Mouse (Mus musculus): ENCODE measurements at regions not wholly inside any gene's neighbourhood (a gene's known extent, or its start where the extent isn't known, plus 50 kb on each side); places are given as distances from the start of the nearest gene placed in this dataset.

DNA sequence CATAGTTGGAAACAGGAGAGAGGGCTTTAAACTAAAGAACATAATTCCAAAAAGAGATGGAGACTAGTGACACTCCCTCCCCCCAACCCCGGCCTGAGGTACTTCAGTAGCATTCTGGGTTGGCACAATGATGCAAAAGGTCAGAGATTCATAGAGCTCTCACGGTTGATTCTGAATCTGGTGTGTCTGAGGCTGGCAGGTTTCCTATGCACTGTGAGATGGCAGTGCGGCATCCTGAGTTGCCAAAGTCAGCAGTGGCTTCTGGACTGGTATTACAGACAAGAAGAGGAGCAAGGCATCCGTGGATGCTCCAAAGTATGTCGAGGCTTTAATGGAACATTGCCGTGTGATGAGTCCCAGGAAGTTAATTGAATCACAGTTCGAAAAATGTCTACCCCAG, 2791.8 kb upstream of the Gm7489 start:
- no peak for DNase-seq (ENCODE audit: extremely low read depth, insufficient read length, low spot score)

DNA sequence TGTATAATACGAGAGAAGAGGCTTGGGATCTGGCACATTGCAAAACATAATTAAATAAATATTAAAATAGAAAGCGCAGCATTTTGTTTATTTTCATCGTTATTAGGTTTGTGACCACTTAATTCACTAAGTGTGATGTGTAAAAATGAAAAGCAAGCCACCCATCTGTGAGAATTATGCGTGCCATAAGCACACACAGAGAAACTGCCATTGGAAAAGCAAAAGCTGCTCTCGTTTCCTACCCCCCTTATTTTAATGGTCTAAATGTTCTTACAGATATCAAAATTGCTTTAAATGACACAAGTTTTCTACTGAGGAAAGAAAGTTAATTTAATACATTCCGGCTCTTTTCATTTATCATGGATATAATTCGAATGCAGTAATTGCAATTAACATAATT, 2780.8 kb upstream of the Gm7489 start:
- DNase-seq (ENCODE audit: extremely low read depth, insufficient read length, low spot score): no peak

DNA sequence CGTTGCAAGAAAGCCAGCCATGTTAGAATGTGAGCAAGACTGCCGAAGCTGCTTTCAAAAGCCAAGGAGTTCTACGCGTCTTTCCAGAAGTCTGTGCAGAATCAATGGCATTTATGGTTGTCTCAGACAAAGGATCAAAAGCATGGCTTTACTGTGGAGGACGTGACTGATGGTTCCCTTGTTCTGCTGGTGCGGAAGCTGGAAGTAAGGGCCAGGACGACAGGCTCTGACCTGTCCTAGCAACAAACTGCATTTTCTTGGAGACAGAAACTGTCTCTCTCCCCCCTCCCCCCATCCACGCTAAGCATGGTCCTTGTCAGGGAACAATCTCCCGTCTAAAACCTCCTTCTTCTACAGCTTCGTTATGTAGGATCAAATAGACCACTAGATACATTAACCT, 2780.3 kb upstream of the Gm7489 start:
- DNase-seq (ENCODE audit: extremely low read depth, insufficient read length, low spot score): no peak

DNA sequence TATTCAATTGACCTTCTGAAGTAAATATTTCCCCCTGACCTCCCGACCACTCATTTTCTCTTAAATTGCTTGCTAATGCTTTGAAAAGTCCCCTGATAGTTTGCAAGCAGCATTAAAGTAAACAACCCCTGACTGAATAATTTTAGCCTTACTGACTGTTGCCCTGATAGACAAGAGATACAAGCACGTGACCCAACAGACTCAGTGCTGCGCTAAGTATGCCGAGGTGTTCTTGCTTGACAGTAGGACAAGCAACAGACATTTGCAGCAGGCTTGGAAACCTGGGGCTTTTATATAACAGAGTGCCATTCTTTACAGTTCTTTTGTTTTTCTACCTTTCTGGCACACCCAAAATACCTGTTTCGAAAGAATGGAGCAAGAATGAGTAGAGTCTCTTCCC, 2779.9 kb upstream of the Gm7489 start:
- DNase-seq (ENCODE audit: extremely low read depth, insufficient read length, low spot score): no peak

DNA sequence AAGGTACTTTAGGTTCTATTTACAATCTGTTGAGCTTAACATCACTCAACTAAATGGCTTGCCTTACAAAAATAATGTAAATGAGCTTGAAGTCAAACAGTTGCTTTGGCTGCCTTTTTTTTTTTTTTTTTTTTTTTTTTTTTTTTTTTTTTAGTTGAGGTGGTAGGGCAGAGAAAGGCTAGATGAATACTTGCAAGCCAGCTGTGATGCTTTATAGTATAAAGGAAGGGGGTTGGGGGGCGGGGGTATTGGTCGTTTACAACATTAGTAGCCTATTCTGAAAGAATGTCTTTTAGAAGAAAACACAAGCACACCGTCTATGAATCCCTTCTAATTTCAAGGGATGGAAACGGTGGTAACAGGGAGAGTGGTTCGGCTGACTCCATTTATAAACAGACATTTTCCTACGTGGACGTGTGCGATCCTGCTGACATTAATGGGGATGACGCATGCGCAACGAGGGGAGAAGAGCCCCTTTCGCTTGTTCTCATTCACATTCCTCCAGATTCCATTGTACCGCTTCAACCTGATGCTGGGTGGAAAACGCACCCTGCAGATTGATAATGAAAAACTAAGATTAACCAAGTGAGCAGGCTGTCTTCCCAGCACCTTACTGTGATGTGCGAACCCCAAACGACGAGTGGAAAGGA, 2779.2 kb upstream of the Gm7489 start:
- no peak for DNase-seq (ENCODE audit: extremely low read depth, insufficient read length, low spot score)

DNA sequence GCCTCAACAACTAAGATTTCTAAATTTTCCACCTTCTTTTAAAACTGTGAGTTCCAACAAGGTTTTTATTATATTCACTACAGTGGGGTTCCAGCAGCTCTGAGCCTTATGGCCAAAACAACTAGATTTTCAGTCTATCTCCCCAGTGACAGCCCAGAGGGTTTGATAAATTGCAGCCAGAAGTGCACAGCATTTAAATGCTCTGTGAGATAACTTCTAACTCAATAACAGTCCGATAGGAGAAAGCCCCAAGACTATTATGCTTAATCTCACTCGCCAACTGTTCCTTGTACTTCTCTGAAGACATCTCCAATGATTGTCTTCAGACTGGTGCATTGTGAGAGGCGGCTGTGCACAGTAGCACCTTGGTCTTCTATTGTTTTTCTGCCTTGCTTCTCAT, 2774.5 kb upstream of the Gm7489 start:
- no peak for DNase-seq (ENCODE audit: extremely low read depth, insufficient read length, low spot score)

DNA sequence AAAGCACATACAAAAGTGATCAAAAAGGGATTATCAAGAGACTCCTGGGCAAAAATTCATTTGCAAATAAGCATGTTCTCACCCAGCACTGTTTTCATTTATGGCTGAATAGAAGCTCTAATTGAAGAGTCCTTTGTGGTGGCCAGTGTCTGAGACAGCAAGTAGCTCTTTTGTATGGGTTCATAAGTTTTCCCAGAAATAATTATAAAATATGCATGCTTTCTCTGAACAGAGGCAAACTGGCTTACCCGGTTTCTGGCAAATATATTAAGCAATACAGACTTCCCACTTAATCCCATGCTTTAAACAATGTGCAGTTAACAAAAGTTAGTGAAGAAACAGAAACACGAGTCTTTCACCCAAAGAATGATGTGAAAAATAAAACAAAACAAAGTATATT, 2758.8 kb upstream of the Gm7489 start:
- DNase-seq (ENCODE audit: extremely low read depth, insufficient read length, low spot score): no peak

DNA sequence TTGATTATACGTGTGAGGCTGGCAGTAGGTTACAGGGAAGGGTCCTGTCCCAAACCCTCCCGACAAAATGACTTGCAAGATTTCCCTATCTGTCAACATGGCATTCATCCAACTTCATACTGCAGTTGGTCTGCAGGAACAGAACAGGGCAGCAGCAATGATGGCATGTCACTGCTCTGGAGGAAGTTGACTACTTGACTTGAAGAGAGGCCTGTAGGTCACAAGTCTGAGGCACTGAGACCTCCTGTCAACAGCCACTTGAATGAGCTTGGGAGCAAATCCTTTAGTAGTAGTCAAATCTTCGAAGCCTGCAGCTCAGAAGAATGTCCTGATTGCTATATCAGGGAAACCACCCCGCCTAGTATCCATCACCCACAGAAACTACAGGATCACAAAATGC, 2753.7 kb upstream of the Gm7489 start:
- DNase-seq (ENCODE audit: extremely low read depth, insufficient read length, low spot score): no peak

DNA sequence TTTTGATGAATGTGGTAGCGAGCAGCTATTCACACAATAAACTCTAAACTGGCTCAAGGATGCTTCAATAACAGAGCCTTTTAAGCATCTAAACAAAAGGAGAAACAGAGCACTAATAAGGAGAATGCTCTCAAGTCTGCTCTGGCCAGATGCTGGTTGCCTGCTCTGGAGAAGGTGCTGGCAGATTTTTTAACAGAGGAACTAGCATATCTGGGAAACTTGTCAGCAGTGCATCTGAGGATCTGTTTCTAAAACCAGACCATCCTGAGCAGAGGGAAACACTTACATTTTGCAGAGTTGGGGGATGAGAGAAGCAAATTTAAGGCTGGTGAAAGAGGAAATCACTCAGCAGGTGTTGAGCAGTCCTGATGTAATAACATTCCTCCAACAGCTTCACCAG, 2748.6 kb upstream of the Gm7489 start:
- DNase-seq (ENCODE audit: extremely low read depth, insufficient read length, low spot score): no peak

DNA sequence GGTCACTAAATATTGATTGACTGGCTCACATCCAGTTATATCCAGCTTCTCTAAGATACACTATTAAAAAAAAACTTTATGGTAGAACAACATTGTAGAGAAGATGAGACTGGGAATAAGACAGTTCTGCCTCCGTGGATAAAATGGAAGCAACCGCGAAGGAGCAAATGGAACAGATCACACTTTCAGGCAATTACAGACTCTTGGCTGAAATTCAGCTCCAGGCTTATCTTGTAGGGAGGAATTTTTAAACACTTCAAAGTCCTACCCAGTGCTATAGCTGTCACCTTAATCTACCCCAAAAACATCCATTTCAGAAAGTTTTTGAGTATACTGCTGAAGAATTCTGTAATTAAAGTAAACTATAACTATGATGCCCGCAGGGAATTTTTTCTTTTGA, 2745.2 kb upstream of the Gm7489 start:
- DNase-seq (ENCODE audit: extremely low read depth, insufficient read length, low spot score): no peak

DNA sequence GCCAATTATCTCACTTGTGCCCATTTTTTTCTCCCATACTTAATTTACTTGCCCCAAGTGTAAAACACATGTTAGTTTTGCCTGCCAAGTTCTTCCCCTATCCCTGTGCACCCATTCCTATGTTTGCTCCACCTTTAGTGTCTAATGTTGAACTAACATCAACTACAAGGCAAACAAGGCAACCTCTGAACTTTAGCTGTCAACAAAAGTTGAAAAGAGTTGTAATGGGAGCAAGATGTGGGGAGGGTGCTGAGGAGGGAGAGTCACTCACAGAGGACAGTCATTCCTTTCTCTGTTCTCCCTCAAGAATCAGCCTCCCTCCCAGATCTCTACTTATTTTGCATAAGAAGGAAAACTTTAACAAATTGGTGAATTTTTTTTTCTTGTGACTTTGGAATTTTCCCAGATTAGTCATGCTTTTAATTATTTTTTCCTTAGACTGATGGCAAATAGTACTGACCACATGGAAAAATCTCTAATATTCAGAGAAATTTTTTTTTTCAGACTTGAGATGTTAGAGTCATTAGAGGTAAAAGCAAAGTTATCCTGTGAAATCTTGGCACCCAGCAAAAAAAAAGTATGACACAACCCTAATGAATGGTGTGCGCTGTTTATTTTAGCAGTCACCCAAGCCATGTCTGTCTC, 2710.6 kb upstream of the Gm7489 start:
- DNase-seq (ENCODE audit: extremely low read depth, insufficient read length, low spot score): peak; percentile 41

DNA sequence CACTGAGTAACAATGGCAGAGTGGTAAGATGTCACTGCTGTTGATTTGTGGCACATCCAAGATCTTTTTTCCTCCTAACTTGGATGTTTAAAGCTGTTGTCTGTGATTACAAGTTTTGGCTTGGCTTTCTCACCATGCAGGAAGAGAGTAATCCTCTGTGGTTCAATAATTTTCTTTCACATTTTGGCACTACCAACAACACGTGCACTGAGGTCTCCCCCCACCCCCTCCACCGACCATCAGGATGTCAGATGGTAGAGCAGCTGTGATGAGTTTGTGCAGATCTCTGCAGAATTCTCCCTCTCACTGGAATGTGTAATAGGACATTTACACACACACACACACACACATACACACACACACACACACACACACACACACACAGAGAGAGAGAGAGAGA, 2708.2 kb upstream of the Gm7489 start:
- DNase-seq (ENCODE audit: extremely low read depth, insufficient read length, low spot score): no peak

DNA sequence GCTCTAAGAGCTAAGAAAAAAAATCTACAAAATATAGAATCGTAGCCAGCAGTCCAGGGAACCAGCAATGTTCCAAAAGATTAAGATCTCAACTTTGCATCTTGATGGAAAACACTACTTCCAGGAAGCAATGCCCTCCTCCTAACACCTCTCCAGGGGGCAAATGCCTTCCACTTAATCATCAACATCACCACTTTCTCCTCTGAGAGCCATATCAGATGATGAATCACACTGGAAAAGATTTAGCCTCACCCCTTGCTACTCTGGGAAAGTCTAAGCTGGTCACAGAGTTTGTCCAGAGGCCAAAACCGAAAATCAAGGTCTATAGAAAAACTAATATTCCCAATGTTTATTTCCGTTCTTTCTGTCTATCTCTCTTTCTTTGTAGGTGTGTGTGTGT, 2695.6 kb upstream of the Gm7489 start:
- no peak for DNase-seq (ENCODE audit: extremely low read depth, insufficient read length, low spot score)

DNA sequence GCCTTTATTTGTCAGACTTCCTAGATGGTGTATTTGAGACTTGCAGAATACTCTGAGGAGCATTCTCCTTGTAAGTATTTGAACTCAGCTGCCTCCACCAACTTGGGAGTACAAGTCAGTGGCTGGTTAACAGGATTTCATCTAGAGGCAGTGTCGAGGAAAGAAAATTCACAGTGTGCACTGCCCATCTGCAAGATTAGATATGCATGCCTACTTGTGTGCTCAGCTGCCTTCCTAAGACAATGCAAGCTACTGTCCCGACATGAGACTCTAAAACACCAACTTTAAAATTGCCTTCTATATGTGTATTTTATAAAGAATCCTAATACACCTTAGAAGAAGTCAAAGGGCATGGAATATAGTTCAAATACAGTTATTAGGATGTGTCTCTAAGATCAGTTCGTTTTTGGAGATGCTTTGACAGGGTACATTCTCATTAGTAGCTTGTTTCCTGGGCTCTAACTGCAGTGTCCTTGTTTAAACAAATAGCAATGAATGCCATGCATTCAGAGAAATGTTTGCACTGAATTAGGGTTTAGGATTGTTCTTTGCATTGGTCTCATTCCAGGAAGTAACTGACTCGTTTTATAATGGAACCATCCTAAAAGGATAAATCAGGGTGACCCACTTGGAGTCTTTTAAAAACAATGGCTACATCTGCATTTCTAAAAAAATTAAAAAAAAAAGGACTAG, 2687.1 kb upstream of the Gm7489 start:
- no peak for DNase-seq (ENCODE audit: extremely low read depth, insufficient read length, low spot score)

DNA sequence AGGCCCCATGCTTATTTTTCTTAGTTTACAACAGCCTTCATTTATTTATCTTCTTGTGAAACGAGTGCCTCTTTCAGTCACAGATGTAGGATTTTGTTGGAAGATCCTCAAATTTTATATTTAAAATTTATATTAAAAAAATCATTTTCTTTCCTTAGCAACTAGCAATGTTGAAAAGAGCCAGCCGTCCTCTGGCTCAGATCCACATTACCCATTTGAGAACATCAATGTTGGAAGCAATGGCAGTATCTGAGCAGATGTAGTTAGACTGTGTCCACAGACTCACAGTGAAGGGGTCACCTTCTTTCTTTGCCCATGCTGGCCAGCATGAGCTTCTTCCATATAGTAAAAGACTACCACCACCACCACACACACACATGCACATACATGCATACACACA, 2681.4 kb upstream of the Gm7489 start:
- no peak for DNase-seq (ENCODE audit: extremely low read depth, insufficient read length, low spot score)

DNA sequence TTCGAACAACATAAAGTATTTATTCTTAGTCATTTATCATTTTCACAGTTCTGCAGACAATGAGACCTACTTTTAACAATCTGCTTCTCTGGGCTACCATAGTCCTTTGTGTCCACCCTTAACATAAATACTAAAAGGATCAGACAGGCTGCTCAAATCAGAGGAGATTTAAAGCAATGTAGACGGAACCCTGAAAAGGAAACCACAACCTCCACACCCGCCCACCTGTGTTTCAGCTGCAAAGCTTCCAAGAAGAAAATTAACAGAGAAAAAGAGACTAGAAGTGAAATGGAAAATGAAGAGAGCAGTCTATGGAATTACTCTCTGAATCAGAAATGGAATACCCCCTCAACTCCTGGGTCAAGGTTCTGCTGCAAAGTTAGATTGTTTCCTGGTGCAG, 2678.7 kb upstream of the Gm7489 start:
- no peak for DNase-seq (ENCODE audit: extremely low read depth, insufficient read length, low spot score)

DNA sequence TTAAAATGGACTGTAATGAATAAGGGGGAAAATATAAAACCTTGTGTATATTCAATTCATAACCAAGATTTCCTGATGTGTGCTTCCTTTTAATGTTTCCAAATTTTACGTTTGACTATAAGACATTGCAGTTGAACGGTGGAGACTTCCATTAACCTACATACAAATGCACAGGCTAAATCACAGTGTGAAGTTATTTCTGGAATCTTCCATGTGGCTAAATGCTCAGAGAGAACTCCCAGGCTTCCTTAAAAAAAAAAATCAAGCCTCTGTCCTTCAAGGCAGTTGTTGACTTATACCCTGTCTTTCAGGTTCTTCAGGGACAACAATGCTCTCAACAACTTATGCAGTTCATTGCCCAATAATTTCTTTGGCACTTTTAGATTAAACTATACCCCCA, 2677.9 kb upstream of the Gm7489 start:
- DNase-seq (ENCODE audit: extremely low read depth, insufficient read length, low spot score): no peak

DNA sequence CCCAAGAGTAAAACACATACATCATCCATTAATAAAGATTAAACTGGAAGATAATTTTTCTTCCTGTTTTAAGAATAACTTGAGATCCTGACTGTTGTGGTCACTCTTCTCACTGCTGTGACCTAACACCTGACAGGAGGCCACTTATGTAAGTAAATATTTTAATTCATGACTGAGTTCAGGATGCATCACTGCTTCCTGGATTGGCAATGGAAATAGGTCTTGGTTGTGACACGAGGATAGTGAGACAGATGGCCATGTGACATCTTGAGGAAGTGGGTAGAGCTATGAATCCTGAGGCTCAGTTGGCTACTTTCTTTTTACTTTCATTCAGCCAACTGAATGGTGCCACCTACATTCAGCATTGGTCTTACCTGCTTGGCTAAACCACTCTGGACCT, 2649.8 kb upstream of the Gm7489 start:
- DNase-seq (ENCODE audit: extremely low read depth, insufficient read length, low spot score): no peak

DNA sequence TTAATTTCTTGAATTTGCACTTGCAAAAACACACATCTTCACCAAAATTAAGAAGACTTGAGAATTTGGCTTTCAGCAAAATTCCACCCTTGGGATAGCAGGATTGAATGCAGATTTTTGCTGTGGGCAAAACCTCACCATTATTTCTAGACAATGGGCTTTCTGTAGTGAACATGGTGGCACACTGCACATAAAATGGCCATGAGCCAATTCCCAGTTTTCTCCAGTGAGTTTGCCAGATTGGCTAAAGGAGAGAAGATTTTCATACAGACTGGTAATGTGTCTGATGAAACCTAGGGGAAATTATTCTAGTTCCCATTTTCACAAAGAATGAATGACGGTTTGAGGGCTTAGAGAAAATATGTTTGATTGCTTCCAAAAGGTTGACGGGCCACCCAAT, 2640.1 kb upstream of the Gm7489 start:
- no peak for DNase-seq (ENCODE audit: extremely low read depth, insufficient read length, low spot score)

DNA sequence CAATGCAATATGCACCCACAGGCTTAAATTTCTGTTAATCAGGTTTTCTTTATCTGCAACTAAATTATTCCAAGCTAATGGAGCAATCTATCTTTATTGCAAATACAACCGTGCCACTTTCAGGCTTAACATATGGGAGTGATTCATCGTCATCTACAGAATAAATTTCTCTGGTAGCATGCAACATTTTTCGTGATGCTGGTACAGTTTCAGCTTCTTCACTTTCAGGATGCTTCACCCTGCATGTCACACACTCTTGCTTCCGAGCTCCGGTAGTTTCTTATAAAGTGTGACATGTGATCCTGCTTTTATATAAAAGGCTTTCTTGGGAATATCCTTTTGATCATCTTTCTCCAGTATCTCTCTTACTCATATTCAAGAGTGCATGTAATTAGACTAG, 2637.4 kb upstream of the Gm7489 start:
- DNase-seq (ENCODE audit: extremely low read depth, insufficient read length, low spot score): no peak

DNA sequence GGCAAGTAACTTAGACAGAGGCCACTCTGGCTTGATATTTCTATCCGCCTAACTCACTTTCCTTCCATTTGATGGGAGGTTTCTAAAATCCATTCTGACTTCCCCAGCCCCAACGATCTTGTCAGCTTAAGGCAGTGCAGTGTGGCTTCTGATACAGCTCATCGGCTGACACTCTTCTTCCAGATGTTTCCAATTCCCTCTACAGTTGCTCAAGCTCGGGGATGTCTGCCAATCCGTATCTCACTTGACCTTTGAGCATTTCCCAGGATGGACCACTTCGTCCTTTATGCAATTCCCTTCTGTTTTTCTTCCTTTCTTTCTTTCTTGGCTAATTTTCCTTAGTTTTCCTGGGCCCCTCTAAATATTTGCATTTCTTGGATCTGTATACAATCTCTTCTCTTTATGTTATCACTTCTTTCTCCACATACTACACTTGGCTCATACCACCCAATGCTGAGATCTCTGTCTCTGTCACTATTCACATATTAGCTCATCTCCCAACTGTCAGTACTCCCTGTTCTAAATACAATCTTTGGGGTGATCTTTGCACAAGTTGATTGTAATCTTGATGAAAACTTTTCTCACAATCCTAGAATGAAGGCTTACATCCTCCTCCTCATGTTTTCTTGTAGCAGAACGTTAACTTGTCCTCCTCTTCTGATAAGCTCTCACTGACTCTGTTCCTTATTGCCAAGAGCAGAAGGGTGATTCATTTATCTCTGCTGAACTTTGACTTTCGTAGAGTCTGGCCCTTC, 2636.5 kb upstream of the Gm7489 start:
- DNase-seq (ENCODE audit: extremely low read depth, insufficient read length, low spot score): no peak

DNA sequence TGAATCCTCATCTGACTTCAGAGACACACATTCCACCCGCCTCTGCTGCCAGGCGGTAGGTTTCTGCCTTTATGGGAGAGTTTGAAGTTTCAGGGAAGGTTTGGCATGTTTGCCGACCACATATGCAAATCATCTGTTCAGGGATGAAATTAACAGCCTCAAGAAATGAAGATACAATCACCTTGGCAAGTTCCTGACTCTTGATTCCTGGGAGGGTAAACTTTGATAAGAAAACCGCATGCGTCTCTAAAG, 2636.0 kb upstream of the Gm7489 start:
- DNase-seq (ENCODE audit: extremely low read depth, insufficient read length, low spot score): no peak

Measured in 3134 (cell line).